Mouse (Mus musculus) frontal cortex, adult (tissue): ENCODE data around the gene Katnal1.

Experiments used
- ATAC-seq: cut with Nextera tagmentation; 2 replicates; pipeline ENCODE4 v1.9.2; 2017; ENCODE audit warnings: mild to moderate bottlenecking, moderate library complexity, mixed read lengths; ENCODE audit not compliant: low TSS enrichment

Katnal1 gene

DNA sequence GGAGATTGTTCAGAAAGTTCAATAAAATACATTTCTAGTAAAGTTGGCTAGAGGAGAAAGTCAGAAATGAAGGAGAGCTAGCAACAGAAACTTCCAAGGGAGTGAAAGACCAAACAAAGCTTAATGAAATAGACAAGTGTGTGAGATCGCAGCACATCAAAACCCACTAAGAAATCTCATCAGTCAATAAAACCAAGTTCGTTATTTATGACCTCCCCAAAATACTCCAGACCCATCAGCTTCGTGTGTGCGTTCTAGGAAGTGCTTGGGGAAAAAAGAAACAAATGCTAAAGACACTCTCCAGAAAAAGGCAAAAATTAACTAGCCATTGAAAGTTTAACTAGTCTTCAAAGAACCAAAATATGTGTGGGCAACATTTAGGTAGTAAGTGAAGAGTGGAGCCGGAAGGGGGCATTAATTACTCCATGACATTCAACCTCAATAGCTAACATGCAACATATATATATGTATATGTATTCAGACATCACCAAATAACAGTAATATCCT is 1.4 kb downstream of the Katnal1 start:
- ATAC-seq = no peak

DNA sequence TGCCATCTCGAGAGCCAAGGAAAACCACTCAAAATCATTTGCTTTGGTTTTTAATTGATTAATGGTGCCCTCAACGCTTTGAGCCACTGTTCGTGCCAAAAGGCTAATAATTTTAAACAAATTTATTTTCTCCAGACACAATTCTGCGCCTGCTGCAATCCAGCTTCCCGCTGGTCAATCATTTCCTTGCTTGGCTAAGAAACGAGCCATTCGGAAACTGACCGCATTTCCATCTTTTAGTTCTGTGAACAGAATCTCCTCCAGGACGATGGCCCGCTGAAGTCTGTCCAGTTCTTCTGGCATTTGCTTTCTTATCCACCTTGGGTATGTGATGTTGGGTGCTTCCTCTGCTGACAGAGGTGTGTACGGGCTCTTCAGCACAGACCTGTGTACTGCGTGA is 4.5 kb downstream of the Katnal1 start:
- ATAC-seq = no peak

- no peak for ATAC-seq
Measured at GRCm38 (mm10) chr5:148924051-148924450, 5.1 kb downstream of the Katnal1 start.

GRCm38 (mm10) chr5:148923408-148923807 is 5.7 kb downstream of the Katnal1 start:
- ATAC-seq = no peak

- ATAC-seq = no peak
Measured at GRCm38 (mm10) chr5:148922773-148923172, 6.3 kb downstream of the Katnal1 start.

GRCm38 (mm10) chr5:148918049-148918448 is 11.1 kb downstream of the Katnal1 start:
- no peak for ATAC-seq

GRCm38 (mm10) chr5:148916775-148917174 is 12.3 kb downstream of the Katnal1 start:
- no peak for ATAC-seq

GRCm38 (mm10) chr5:148912262-148912661 is 16.9 kb downstream of the Katnal1 start:
- ATAC-seq = no peak

- no peak for ATAC-seq
Measured at GRCm38 (mm10) chr5:148910066-148910465, 19.1 kb downstream of the Katnal1 start.

GRCm38 (mm10) chr5:148909402-148909801 is 19.7 kb downstream of the Katnal1 start:
- peak; percentile 73 for ATAC-seq

- ATAC-seq = peak; percentile 53; the same call in 1 of the 2 replicates
Measured at GRCm38 (mm10) chr5:148909057-148909395, 20.1 kb downstream of the Katnal1 start.

- no peak for ATAC-seq
Measured at GRCm38 (mm10) chr5:148908191-148909056, 20.7 kb downstream of the Katnal1 start.

- ATAC-seq = no peak
Measured at GRCm38 (mm10) chr5:148906305-148906704, 22.8 kb downstream of the Katnal1 start.

GRCm38 (mm10) chr5:148904846-148905245 is 24.3 kb downstream of the Katnal1 start:
- no peak for ATAC-seq

DNA sequence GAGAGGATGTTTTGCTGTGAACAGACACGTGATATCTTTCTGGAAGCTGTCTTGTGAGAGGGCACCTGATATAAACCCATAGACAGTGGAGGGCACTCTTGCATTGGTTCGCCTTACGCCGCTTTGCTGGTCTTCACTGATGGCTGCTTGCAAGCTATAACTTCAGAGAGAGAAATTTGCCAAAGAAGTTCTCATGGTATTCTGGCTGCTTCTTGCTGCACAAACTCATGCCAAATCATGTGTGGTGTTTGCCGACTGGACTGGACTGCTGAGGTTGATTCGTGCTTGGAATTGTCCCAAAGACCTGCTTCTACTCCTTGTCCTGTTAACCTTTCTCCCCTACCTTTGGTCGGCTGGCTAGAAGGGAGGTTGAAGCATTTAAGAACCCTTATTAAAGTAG is 29.8 kb downstream of the Katnal1 start:
- ATAC-seq = no peak

DNA sequence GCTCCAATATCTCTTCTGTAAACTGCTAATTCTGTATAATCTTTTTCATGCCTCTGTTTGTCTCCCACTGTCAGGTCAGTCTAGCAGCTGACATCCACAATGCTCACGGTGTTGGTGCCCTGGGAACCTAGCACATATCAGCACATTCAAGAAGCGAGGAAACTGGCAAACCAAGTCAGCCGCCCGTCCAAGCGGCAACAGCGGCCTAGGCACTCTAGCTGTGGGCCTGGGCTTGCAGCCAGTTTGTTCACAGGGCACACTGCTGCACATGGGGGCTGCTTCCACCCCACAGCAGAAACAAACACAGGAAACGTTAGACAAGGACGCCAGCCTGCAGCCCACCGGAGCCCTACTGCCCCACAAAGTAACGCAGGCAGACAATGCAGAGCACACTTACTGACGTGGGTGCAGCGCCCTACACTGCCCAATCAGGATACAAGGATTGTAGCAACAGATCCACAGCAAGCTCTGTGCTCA is 31.1 kb downstream of the Katnal1 start:
- no peak for ATAC-seq

DNA sequence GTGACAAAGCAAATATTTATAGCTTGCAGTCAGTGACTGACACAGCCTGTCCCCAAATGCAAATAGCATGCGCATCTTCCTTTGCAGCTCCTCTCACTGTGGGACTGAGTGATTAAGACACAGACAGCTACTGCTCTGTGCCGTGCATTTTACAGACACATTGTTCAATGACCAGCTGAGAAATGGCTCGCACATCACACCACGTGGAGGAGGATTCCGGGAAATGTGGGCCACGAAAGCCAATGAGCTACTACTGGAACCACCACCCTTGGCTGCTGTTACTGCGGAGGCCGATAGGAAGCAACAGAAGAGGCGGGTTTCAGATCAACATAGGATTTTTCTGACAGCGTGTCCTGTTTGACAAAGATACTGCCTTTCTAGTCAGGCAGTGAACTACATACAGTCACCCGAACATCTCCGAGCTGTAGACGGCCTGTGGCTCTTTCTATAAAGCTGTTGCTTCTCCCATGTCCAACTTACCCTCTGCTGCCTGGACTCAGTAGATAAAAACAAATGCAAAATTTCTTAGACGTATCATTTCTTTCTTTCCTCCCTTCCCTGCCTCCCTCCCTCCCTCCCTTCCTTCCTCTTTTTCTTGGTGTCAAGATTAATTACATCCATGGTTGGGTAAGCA is 31.9 kb downstream of the Katnal1 start:
- peak; percentile 89 for ATAC-seq

DNA sequence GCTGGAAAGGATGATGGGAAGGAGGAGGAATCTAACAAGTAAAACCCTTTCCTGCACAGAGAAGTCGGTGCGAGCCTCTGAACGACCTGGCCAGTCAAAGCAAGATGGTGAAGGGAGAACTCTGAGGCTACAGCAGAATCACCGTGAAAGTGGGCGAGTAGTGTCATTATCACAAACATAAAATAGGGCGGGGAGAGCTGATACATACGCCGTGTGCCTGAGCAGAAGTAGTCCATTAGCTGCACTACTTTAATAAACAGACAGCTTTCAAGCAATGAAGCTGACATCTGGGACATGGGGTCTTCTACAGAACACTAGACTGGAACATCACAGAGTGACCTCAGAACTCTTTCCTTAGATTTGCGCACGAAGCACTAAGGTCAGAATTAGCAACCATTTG is 32.6 kb downstream of the Katnal1 start:
- no peak for ATAC-seq

DNA sequence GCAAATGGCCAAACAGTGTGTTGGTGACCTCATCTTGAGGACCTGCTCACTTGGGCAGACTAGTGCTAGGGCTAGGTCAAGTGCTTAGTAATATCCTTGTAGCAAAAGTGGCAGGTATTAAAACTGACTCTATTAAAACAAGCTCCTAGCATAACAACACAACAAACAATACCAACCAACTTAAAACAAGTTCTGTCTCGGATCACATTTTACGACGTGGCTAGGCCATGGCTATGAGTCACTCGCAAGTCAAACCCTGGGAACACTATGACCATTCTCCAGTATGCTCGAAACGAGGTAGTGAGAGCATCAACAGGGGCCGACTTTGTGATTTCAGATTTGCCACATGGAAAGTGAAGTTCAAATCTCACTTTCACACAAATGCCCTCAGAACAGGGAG is 33.3 kb downstream of the Katnal1 start:
- ATAC-seq = no peak

DNA sequence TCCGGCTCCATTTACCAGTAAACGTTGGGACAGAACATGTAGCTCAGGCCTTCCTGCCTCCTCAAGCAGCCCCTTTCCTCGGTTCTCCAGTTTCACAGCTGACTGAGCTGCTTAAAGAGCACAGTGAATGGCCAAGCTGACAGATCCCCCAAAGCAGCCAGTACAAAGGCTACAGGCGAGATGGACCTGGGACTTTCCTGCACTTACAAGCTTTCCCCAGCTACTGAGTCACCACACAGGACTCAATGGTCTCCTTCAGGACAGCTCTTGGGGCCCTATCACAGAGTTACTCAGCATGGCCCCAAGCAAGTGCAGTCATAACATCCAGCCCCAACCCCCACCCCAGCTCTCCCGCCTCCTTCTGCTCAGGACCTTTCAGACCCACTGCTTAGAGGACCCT is 34.1 kb downstream of the Katnal1 start:
- ATAC-seq = no peak

- no peak for ATAC-seq
Measured at GRCm38 (mm10) chr5:148890237-148890636, 38.9 kb downstream of the Katnal1 start.

DNA sequence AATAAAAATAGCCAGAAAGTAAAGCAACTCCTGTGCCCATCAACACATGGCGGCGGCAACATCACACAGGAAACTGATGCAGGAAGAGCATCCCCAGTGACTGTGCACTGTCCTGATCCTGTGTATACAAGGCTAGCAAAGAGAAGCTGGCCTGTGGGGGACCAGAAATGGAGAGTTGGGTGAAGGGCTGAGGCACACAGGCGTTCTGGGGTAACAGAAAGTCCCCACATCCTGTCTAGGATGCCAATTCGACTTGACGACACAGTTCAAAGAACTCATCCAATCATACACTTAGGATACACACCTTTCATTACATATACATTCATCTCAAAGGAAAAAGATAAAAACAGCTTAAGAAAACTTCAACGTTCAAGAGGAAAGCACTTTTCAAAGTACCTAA is 41.1 kb downstream of the Katnal1 start:
- no peak for ATAC-seq
